Mouse (Mus musculus) MEL (cell line): Measurements from ENCODE around the gene Ccdc88c. TPM values are rescaled to one million over a fixed set of nuclear protein-coding genes. Genes with fewer than 3 reads are reported as not detected.

Experiments used
- DNase-seq: peaks from one replicate; pipeline ENCODE4 v3.0.0; 2011; ENCODE audit warnings: low read depth, low spot score
- H3K27ac ChIP-seq: 2 replicates; pipeline ENCODE4 v1.5.1; 2012; ENCODE audit warnings: low read depth, mild to moderate bottlenecking, control low read depth, low read length, moderate library complexity; ENCODE audit not compliant: control insufficient read depth
- H3K27me3 ChIP-seq, 2 experiments: fragments of 150-350 bp in 1 of 2; sonication (generic) in 1 of 2; 2 replicates each; pipeline ENCODE4 v1.6.1; 2012; ENCODE audit warnings: low read length in 2 of 2, mild to moderate bottlenecking in 2 of 2, improper control_type of control experiment in 1 of 2, moderate library complexity in 1 of 2; ENCODE audit not compliant: insufficient read depth in 2 of 2, control insufficient read depth in 1 of 2
- H3K36me3 ChIP-seq, 2 experiments: 2 replicates each; pipeline ENCODE4 v1.6.1; 2012 to 2014; ENCODE audit warnings: low read length in 2 of 2, improper control_type of control experiment in 1 of 2, inconsistent platforms in 1 of 2, mild to moderate bottlenecking in 1 of 2; ENCODE audit not compliant: insufficient read depth in 2 of 2, control insufficient read depth in 1 of 2
- H3K4me1 ChIP-seq, 2 experiments: fragments of 150-350 bp in 1 of 2; sonication (generic) in 1 of 2; 2 replicates each; pipeline ENCODE4 v1.6.1; 2012; ENCODE audit warnings: low read length in 2 of 2, improper control_type of control experiment in 1 of 2, mild to moderate bottlenecking in 1 of 2; ENCODE audit not compliant: insufficient read depth in 2 of 2, control insufficient read depth in 1 of 2
- H3K4me3 ChIP-seq, 2 experiments: fragments of 150-350 bp in 1 of 2; sonication (generic) in 1 of 2; 2 replicates each; pipeline ENCODE4 v1.5.1; 2012; ENCODE audit warnings: low read depth in 2 of 2, low read length in 2 of 2, mild to moderate bottlenecking in 2 of 2, moderate library complexity in 2 of 2, control low read depth in 1 of 2, improper control_type of control experiment in 1 of 2; ENCODE audit not compliant: control insufficient read depth in 1 of 2, insufficient read depth in 1 of 2
- H3K79me2 ChIP-seq: 2 replicates; pipeline ENCODE4 v1.6.1; 2012; ENCODE audit warnings: mild to moderate bottlenecking, low read length, moderate library complexity; ENCODE audit not compliant: control insufficient read depth, poor library complexity, insufficient read depth
- H3K9ac ChIP-seq: 2 replicates; pipeline ENCODE4 v1.6.1; 2012; ENCODE audit warnings: low read depth, mild to moderate bottlenecking, control low read depth, low read length, moderate library complexity; ENCODE audit not compliant: control insufficient read depth, poor library complexity, severe bottlenecking
- H3K9me3 ChIP-seq: fragments of 150-350 bp; sonication (generic); replicated peaks from 2 replicates; pipeline ENCODE4 v1.6.1; 2012; ENCODE audit warnings: mild to moderate bottlenecking, low read length, improper control_type of control experiment, moderate library complexity; ENCODE audit not compliant: insufficient read depth
- CHD1 ChIP-seq: IDR thresholded peaks from 2 replicates; pipeline ENCODE4 v1.6.1; 2012; ENCODE audit warnings: low read depth, mild to moderate bottlenecking, inconsistent platforms, low read length, improper control_type of control experiment
- CHD2 ChIP-seq: IDR thresholded peaks from 2 replicates; pipeline ENCODE4 v1.6.1; 2011; ENCODE audit warnings: low read length, improper control_type of control experiment
- E2F4 ChIP-seq: IDR thresholded peaks from 2 replicates; pipeline ENCODE4 v1.6.1; 2011; ENCODE audit warnings: low read depth, low read length, improper control_type of control experiment, borderline replicate concordance
- ELF1 ChIP-seq: IDR thresholded peaks from 2 replicates; pipeline ENCODE4 v1.6.1; 2014; ENCODE audit warnings: low read depth, mild to moderate bottlenecking, inconsistent platforms, low read length, improper control_type of control experiment, moderate library complexity
- GABPA ChIP-seq: IDR thresholded peaks from 2 replicates; pipeline ENCODE4 v1.6.1; 2012; ENCODE audit warnings: low read depth, mild to moderate bottlenecking, inconsistent platforms, low read length, improper control_type of control experiment, moderate library complexity
- HCFC1 ChIP-seq: IDR thresholded peaks from 2 replicates; pipeline ENCODE4 v1.6.1; 2012; ENCODE audit warnings: low read depth, mild to moderate bottlenecking, inconsistent platforms, low read length, improper control_type of control experiment, moderate library complexity
- KAT2A ChIP-seq: conservative IDR thresholded peaks from 2 replicates; pipeline ENCODE4 v1.6.1; 2012; ENCODE audit warnings: low read depth, low read length, improper control_type of control experiment, inconsistent platforms
- MEF2A ChIP-seq: IDR thresholded peaks from 2 replicates; pipeline ENCODE4 v1.6.1; 2014; ENCODE audit warnings: low read depth, mild to moderate bottlenecking, inconsistent platforms, low read length, improper control_type of control experiment; ENCODE audit not compliant: poor library complexity, insufficient replicate concordance, severe bottlenecking; ENCODE audit errors: extremely low read depth
- MXI1 ChIP-seq: IDR thresholded peaks from 2 replicates; pipeline ENCODE4 v1.6.1; 2011; ENCODE audit warnings: mild to moderate bottlenecking, low read depth, low read length, improper control_type of control experiment
- NELFE ChIP-seq: IDR thresholded peaks from 2 replicates; pipeline ENCODE4 v1.6.1; 2011; ENCODE audit warnings: low read depth, low read length, improper control_type of control experiment
- POLR2AphosphoS5 ChIP-seq: IDR thresholded peaks from 2 replicates; pipeline ENCODE4 v1.6.1; 2012; ENCODE audit warnings: low read depth, borderline replicate concordance, mild to moderate bottlenecking, inconsistent platforms, low read length, moderate library complexity, mixed read lengths
- RAD21 ChIP-seq: IDR thresholded peaks from 2 replicates; pipeline ENCODE4 v1.6.1; 2011; ENCODE audit warnings: mild to moderate bottlenecking, low read depth, low read length, improper control_type of control experiment
- RCOR1 ChIP-seq: IDR thresholded peaks from 2 replicates; pipeline ENCODE4 v1.6.1; 2012; ENCODE audit warnings: low read depth, mild to moderate bottlenecking, inconsistent platforms, low read length, improper control_type of control experiment
- SMC3 ChIP-seq: IDR thresholded peaks from 2 replicates; pipeline ENCODE4 v1.6.1; 2011; ENCODE audit warnings: low read depth, low read length, improper control_type of control experiment
- TBP ChIP-seq: IDR thresholded peaks from 2 replicates; pipeline ENCODE4 v1.8.0; 2011; ENCODE audit warnings: low read depth, low read length, improper control_type of control experiment
- TCF12 ChIP-seq: IDR thresholded peaks from 2 replicates; pipeline ENCODE4 v1.6.1; 2014; ENCODE audit warnings: low read depth, mild to moderate bottlenecking, inconsistent platforms, low read length, improper control_type of control experiment, moderate library complexity
- UBTF ChIP-seq: IDR thresholded peaks from 2 replicates; pipeline ENCODE4 v1.6.1; 2012; ENCODE audit warnings: low read depth, mild to moderate bottlenecking, inconsistent platforms, low read length, improper control_type of control experiment, moderate library complexity, borderline replicate concordance; ENCODE audit not compliant: insufficient read depth
- USF1 ChIP-seq: IDR thresholded peaks from 2 replicates; pipeline ENCODE4 v1.6.1; 2014; ENCODE audit warnings: low read depth, mild to moderate bottlenecking, inconsistent platforms, low read length, improper control_type of control experiment, moderate library complexity
- ZC3H11A ChIP-seq: IDR thresholded peaks from 2 replicates; pipeline ENCODE4 v1.6.1; 2012; ENCODE audit warnings: low read depth, mild to moderate bottlenecking, inconsistent platforms, low read length, improper control_type of control experiment
- polyA plus RNA-seq, 2 experiments: library from polyadenylated mRNA; stranded (reverse) in 1 of 2; unstranded in 1 of 2; fragments of >175 nt in 1 of 2; fragments of >200 nt in 1 of 2; gene quantifications; 2 replicates each; pipeline versions ENCODE4 v1.2.1 to v1.2.4; 2012; ENCODE audit warnings: low replicate concordance in 2 of 2, low read depth in 1 of 2; ENCODE audit not compliant: insufficient read length in 2 of 2, insufficient read depth in 1 of 2, missing spikeins in 1 of 2
- total RNA-seq: library from RNA; depleted of rRNA; stranded (reverse); fragments of 300-350 nt; gene quantifications from 2 replicates; pipeline ENCODE4 v1.2.3, GENCODE M21; 2012

The Ccdc88c gene
- total and polyA plus RNA-seq, 3 experiments, result 8.7 to 15.3 TPM; not detected in 1

DNA sequence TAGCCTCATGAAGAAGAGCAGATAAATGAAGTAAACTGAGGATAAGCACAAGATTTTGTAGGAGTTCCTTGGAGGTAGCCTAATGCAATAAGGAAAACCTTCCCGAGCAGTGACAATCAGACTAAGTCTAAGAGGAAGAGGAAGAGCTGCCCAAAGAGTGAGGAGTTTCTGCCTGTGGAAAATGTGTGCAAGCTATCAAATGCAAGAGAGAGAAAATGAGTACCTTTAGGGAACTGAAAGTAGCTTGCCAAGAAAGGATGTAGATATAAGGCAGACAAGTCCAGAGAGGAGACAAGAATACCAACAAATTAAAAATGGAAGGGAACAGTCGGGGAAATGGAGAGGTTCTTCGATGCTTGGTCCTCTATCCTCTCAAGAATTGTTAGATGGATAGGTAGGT is 143.3 kb downstream of the Ccdc88c start:
- no peaks in the 10 kb centered on the region for H3K9me3 ChIP-seq
- no peaks in the 10 kb centered on the region for H3K4me1 ChIP-seq
- TF ChIP-seq NELFE (no peak), CHD2 (no peak), UBTF (no peak), TBP (no peak), RAD21 (no peak), KAT2A (no peak), ZC3H11A (no peak), MEF2A (no peak)
- H3K36me3 ChIP-seq, result peaks cover 0 to 2% of the 10 kb centered on the region in 2 experiments; a peak in 1 of 4 replicates
- no peak overlapping the region for H3K27ac ChIP-seq
- no peak for DNase-seq
- no peaks in the 10 kb centered on the region for H3K79me2 ChIP-seq
- peaks cover 4 to 9% of the 10 kb centered on the region in 2 experiments; a peak in 3 of 4 replicates for H3K27me3 ChIP-seq
- H3K4me3 ChIP-seq, result no peak overlapping the region
- no peak overlapping the region for H3K9ac ChIP-seq

DNA sequence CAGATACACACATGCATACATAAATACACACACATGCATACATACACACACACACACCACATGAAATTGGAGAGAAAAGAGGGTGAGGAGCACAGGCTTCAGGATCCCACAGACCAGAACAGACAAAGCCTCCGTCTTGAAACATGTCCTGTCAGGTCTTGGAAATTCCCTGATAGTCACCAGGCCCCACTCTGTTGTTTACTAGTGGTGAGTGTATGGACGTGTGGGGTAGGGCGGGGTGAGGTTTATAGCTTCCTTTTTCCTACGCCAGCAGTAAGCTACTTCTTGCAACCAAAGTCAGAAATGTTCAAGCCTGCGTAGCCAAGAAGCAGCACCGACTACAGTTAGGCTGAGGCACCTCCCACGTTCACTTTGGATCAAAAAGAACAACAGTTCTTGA is 145.7 kb downstream of the Ccdc88c start:
- Histone ChIP-seq H3K9me3 (no peaks in the 10 kb centered on the region), H3K9ac (no peak overlapping the region), H3K4me1 (no peaks in the 10 kb centered on the region), H3K36me3 (no peaks in the 10 kb centered on the region), H3K27me3 (peaks cover 4 to 7% of the 10 kb centered on the region in 2 experiments; a peak in 3 of 4 replicates), H3K4me3 (no peak overlapping the region), H3K79me2 (no peaks in the 10 kb centered on the region), H3K27ac (no peak overlapping the region)
- TF ChIP-seq POLR2AphosphoS5 (no peak), USF1 (no peak), SMC3 (no peak), MXI1 (no peak), E2F4 (no peak), HCFC1 (no peak)
- peak; percentile 9 for DNase-seq

- H3K27ac ChIP-seq, result no peak overlapping the region
- no peak overlapping the region for H3K9ac ChIP-seq
- TF ChIP-seq TBP (no peak), TCF12 (no peak), GABPA (no peak), RCOR1 (no peak), CHD1 (no peak), ELF1 (no peak), RAD21 (no peak)
- no peaks in the 10 kb centered on the region for H3K79me2 ChIP-seq
- DNase-seq, result no peak
- H3K36me3 ChIP-seq, result no peaks in the 10 kb centered on the region
- no peaks in the 10 kb centered on the region for H3K4me1 ChIP-seq
- H3K27me3 ChIP-seq, result peaks cover 0 to 3% of the 10 kb centered on the region in 2 experiments; a peak in 1 of 4 replicates
- H3K9me3 ChIP-seq, result no peaks in the 10 kb centered on the region
- H3K4me3 ChIP-seq, result no peak overlapping the region
Measured at GRCm38 (mm10) chr12:100878556-100878955, 150.3 kb downstream of the Ccdc88c start.
